Mouse (Mus musculus) cerebellum, postnatal 25 days (tissue): ENCODE measurements at regions not wholly inside any gene's neighbourhood (a gene's known extent, or its start where the extent isn't known, plus 50 kb on each side); places are given as distances from the start of the nearest gene placed in this dataset.
"Not testable (repeated sequence)": the region's sequence is repeated elsewhere in the genome, so short reads cannot be mapped to it uniquely, and the experiment has no call there.

Experiments
- DNase-seq, 2 experiments: peaks; one replicate each; pipeline ENCODE4 v3.0.0; 2021; ENCODE audit warnings: mixed read lengths in 2 of 2

DNA sequence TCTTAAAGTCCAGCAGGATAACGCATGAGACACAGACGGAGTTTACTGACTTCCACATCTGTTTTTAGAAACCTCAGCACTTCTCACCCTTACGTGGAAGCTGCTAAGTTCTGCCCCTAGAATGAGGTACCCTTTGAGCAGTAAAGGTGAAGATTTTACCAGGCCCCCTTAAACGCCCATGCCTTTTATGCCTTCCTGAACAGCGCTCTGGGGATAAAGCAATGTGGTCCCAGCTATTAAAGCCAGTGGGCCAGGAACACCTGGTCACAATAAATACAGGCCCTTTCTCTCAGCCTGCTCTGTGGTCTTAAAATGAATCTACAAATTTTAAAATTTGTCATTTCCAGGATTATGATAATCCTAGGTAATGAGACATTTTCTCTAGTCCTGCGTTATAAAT lies 57.9 kb downstream of the Llph start:
- DNase-seq: no peak

DNA sequence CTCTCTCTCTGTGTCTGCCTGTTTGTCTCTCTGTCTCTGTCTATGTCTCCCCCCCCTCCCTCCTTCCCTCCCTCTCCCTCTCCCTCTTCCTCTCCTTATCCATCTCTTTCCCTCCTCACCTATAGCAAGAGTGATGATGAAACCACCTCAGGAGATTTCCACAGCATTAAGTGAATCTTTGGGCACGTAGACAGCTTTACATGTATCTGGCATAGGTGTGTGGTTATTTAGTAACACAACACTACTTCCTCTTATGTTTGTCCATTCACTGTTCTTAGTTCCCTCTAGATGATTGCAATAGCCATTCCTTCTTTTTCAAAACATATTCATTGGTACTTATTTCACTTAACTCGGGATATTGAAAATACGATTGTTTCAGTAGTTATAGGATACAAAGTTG lies 65.0 kb downstream of the Llph start:
- no peak for DNase-seq

DNA sequence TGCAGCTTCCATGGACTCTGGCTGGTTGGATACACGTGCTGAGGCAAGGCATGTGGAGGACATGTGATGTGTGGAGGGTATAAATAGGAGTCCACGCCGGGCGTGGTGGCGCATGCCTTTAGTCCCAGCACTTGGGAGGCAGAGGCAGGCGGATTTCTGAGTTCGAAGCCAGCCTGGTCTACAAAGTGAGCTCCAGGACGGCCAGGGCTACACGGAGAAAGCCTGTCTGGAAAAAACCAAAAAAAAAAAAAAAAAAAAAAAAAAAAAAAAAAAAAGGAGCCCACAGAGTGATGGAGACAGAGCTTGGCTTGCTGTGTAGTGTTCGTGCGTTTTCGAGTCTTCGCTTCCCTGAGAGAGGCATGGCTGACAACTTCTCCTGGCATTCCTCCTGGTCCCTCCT lies 66.5 kb downstream of the Llph start:
- not testable (repeated sequence) for DNase-seq

DNA sequence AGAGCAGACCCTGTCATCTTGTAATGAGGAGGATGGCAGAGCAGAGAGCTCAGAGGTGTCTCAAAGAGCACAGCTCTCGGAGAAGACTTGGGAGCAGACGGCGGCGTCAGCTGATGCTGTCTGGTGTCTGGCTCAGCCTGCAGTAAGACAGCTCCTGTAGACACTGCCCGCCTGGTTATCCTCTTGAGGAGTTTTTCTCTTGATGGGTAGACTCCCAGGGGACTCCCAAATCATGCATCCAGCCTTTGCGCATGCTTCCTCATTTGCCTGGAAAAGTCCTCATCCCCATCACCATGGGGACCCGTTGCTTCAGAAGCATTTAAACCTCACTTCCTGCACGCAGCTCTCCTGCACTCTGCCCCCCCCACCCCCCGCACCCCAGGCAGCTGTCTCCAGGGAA lies 67.6 kb downstream of the Llph start:
- DNase-seq: no peak

DNA sequence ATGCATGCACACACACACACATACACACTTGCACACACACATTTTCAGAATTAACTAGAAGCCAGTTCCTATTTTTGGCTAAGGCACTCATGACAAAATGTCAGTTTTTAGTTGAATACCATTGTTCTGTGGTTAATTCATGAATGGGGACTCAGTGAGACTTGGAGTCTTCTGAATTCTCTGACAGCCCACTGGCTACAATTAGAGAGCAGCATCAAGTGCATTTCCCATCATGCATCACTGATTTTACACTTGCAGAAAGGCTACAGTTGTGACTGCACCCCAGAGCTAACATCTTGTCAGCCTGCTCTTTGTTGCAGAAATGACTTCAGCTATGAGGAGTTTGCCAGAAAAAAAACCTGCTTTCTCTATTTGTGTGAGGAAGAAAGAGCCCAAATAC lies 70.4 kb downstream of the Llph start:
- no peak for DNase-seq

DNA sequence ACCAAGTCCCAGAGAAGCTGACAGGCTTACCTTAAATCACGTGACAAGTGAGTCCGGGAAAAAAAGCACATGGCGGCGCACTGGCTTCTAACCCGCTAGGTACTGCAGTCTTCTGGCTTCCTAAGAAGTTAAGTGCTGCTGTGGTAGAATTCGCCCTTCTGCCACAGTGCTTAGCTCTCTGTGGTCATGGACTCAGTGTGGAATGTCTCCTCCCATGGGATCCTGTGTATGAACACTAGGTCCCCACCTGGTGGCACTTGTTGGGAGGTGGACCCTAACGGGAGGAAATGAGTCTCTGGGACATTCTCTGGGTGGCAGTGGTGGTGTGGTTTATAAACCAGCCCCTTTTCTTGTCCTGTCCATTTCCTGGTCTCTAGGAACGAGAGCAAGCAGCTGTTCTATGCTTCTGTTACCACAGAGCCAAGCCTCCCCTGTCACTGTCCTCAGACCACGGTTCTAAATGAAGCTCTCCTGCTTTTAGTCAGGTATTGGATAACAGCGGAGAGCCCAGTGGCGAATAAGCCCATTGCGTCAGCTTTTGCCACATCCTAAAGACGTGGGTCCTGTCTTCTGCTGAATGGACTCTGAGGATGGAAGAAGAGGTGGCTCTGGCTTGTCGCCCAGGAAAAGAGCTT lies 71.5 kb downstream of the Llph start:
- DNase-seq: no peak

DNA sequence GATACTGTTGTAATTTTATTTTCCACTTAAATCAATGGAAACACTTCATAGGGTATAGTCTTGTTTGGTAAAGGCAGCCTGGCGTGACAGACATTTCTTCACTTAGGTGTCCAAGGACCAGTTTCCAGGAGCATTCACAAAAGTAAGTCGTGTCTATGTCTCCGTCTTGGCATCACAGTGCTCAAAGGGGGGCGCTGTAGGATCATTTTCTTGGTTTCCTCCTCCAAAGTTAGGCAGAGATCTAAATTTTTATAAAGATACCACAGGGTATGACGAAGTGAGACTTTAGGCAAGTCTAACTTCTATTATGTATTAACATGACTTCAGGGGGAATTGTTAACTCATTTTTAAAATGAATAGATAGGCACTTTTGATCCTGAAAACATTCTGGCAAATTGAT lies 79.1 kb downstream of the Llph start:
- DNase-seq: peak in 1 of 2 experiments; percentile 31

DNA sequence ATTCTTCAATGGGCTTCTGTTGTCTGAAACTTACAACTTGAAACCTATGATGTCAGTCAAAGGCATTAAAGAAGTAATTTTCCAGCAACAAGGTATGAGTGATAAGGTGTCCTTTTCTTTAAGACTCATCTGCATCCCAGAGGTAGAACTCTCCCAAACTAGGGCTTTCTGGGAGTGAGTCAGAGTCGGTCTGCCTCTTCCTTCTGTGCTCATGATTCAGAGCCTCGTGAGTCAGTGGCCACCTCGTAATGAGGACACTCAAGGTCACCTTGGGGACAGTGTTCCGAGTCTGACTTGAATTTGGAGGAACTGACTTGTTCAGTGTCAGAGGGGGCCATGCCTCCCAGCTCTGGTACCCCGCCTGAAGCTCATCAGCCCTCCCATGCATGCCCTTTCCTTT lies 81.8 kb downstream of the Llph start:
- no peak for DNase-seq
